Mouse (Mus musculus) hindbrain, embryonic 12.5 days (tissue): Measurements from ENCODE around the gene Dnajc6. TPM values are rescaled to one million over a fixed set of nuclear protein-coding genes. Genes with fewer than 3 reads are reported as not detected.

Source experiments
- ATAC-seq: fragments of 200-750 bp; cut with Nextera tagmentation; 2 replicates; pipeline ENCODE4 v1.8.0; 2017; ENCODE audit warnings: moderate TSS enrichment; ENCODE audit not compliant: low FRiP score
- H3K27ac ChIP-seq: fragments of 300-500 bp; sonication (generic); 2 replicates; pipeline ENCODE4 v1.5.1; 2016; ENCODE audit warnings: mild to moderate bottlenecking
- H3K27me3 ChIP-seq: fragments of 300-500 bp; sonication (generic); 2 replicates; pipeline ENCODE4 v1.6.1; 2016; ENCODE audit warnings: mild to moderate bottlenecking
- H3K36me3 ChIP-seq: fragments of 300-500 bp; sonication (generic); 2 replicates; pipeline ENCODE4 v1.6.1; 2016; ENCODE audit warnings: mild to moderate bottlenecking
- H3K4me1 ChIP-seq: fragments of 300-500 bp; sonication (generic); 2 replicates; pipeline ENCODE4 v1.6.1; 2016
- H3K4me2 ChIP-seq: fragments of 300-500 bp; sonication (generic); replicated peaks from 2 replicates; pipeline ENCODE4 v1.6.1; 2016; ENCODE audit warnings: mild to moderate bottlenecking
- H3K4me3 ChIP-seq: fragments of 300-500 bp; sonication (generic); 2 replicates; pipeline ENCODE4 v1.5.1; 2016; ENCODE audit warnings: mild to moderate bottlenecking
- H3K9ac ChIP-seq: fragments of 300-500 bp; sonication (generic); 2 replicates; pipeline ENCODE4 v1.6.1; 2016; ENCODE audit warnings: mild to moderate bottlenecking, moderate library complexity
- H3K9me3 ChIP-seq: fragments of 300-500 bp; sonication (generic); replicated peaks from 2 replicates; pipeline ENCODE4 v1.6.1; 2016; ENCODE audit warnings: mild to moderate bottlenecking
- WGBS: fragments of 180-500 bp; shearing (Covaris S2); methylation state at CpG from one replicate; pipeline ENCODE4 v1.1.7; 2016; 5-methylcytosine and 5-hydroxymethylcytosine counted together
- polyA plus RNA-seq: library from polyadenylated mRNA; unstranded; fragments of >200 nt; fragmentation: Nextera tagmentation; extraction: Ambion mirVana; gene quantifications from 2 replicates; pipeline ENCODE4 v1.2.1, GENCODE M21; 2016

Dnajc6 gene
- polyA plus RNA-seq, 1 experiment from 2014 or later: 15.3 TPM

DNA sequence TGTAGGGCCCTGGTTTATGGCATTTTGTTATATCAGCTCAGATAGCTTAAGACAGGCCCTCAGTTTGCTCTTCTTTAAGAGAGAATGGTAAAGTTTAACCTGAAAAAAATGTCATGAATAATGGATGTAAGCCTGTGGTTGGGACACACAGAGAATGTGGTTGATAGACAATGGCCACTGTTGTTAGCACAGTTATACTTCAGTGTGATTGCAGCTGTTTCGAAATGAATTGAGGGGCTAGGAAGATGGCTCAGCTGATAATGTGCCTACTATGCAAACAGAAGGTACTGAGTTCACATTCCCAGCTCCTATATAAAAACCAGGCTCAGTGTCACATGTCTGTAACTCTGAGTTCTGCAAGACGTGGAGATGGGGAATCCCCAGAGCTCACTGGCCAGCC lies 86.4 kb downstream of the Dnajc6 start:
- ATAC-seq: no peak
- Histone ChIP-seq H3K9ac (no peak overlapping the region), H3K4me1 (peaks cover 21% of the 10 kb centered on the region), H3K27me3 (no peaks in the 10 kb centered on the region), H3K4me2 (no peak overlapping the region), H3K9me3 (no peaks in the 10 kb centered on the region), H3K27ac (no peak overlapping the region), H3K4me3 (no peak overlapping the region), H3K36me3 (no peaks in the 10 kb centered on the region)
- WGBS: 70% methylated on average over 2 of the region's 2 CpGs

DNA sequence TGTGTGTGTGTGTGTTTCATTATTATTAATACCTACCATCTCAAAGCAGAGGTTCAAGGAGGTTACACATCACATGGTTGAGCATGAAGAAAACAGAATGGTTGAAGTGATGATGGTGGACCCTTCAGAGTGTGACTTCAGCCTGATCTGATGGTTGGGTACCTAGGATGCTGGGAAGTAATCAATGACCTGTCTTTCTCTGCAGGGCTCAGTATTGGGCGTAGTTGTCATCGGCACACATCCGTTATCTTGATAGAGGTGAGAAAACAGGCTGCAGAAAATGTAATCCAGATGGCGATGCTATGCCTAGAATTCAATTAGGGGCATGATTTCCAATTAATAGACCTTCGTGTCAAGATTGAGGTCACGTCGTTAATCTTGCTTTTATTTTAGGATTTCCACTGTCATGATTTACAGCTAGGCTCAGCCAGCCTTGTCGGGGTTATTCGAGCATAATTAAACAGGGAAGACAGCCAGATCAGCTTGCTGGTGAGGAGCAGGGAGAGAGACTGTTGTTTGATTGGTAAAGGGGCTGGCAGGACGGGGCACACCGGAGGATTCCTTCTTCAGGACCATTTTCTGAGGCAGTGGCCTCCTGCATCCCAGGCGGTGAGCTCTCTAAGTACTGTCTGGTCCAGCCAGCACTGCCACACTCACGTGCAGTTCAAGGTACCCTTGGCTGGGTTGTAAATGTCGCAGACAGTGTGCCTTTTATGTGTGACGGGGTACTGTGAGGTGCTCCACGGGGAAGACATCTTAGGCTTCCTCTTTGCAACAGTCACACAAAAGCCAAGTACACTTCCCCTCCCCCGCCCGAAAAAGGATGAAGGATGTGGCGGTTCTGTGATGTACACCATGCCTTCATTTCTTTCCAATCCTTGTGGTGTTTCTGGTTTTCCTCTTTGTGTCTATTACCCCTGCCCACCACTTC lies 88.3 kb downstream of the Dnajc6 start:
- Histone ChIP-seq H3K27ac (peak overlapping the region; percentile 72), H3K27me3 (no peaks in the 10 kb centered on the region), H3K9me3 (no peaks in the 10 kb centered on the region), H3K4me1 (peaks cover 16% of the 10 kb centered on the region), H3K36me3 (no peaks in the 10 kb centered on the region), H3K4me2 (0 out of 2 replicates have a peak overlapping the region, but pooled peaks have one; percentile 11), H3K4me3 (no peak overlapping the region), H3K9ac (no peak overlapping the region)
- ATAC-seq: peak; percentile 82
- WGBS: 47% methylated on average over 19 of the region's 19 CpGs

DNA sequence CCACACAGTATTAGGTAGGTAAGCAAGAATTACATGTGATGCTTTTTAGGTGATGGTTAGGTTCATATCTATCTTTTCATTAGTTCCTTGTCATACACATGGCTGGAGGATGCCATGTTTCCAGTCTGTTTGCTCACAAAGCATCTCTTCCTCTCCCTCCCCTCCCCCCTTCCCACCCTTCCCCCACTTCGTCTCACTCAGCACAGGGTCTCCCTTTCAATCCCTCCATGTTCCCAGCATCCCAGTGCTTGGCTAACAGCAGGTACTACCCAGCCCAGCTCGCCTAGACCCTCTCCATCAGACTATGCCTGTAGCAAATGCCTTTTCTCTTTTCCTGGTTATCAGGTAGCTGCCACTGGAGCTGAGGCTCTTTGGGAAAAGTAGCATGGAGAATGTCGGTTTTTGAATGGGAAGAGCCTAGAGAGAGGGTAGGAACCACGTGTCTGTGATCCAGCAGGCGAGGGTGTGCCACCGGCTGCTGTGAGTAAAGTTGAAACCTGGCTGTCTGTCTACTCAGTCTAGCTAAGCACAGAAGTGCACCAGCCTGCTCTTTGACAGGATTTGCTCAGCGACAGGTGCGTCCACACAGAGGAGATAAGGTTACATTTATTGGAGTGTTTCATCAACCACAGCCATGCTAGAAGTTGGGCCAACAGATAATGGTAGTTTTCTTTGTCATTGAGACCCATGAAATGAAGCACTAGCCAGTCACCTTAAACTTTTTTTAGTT lies 89.2 kb downstream of the Dnajc6 start:
- H3K27me3 ChIP-seq: no peaks in the 10 kb centered on the region
- H3K4me1 ChIP-seq: peaks cover 16% of the 10 kb centered on the region
- no peak overlapping the region for H3K9ac ChIP-seq
- H3K4me3 ChIP-seq: no peak overlapping the region
- H3K9me3 ChIP-seq: no peaks in the 10 kb centered on the region
- peak; percentile 47 for ATAC-seq
- no peaks in the 10 kb centered on the region for H3K36me3 ChIP-seq
- H3K27ac ChIP-seq: peak overlapping the region; percentile 72
- 69% methylated on average over 8 of the region's 8 CpGs for WGBS
- no peak overlapping the region for H3K4me2 ChIP-seq

DNA sequence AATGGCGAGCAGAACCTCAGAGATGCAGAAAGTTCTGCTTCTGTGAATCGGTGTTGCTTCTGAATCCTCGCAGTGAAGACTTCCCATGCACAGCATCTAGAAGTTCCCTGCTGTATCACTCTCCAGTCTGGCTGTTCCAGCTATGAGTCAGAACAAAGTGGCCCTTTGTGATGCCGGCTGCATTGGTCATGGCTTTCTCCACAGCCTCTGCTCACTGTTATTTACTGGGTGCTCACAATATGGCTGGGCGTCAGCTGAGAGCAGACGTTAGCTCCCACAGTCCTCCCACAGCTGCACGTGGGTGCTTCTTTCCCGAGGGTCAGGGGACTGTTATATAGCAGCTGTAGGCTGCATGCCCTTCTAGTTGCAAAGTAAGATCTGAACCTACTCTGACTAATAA lies 92.5 kb downstream of the Dnajc6 start:
- H3K4me1 ChIP-seq: peaks cover 16% of the 10 kb centered on the region
- H3K4me2 ChIP-seq: no peak overlapping the region
- 58% methylated on average over 8 of the region's 8 CpGs for WGBS
- H3K4me3 ChIP-seq: no peak overlapping the region
- no peaks in the 10 kb centered on the region for H3K9me3 ChIP-seq
- H3K9ac ChIP-seq: no peak overlapping the region
- H3K27ac ChIP-seq: no peak overlapping the region
- no peaks in the 10 kb centered on the region for H3K36me3 ChIP-seq
- H3K27me3 ChIP-seq: no peaks in the 10 kb centered on the region
- no peak for ATAC-seq

DNA sequence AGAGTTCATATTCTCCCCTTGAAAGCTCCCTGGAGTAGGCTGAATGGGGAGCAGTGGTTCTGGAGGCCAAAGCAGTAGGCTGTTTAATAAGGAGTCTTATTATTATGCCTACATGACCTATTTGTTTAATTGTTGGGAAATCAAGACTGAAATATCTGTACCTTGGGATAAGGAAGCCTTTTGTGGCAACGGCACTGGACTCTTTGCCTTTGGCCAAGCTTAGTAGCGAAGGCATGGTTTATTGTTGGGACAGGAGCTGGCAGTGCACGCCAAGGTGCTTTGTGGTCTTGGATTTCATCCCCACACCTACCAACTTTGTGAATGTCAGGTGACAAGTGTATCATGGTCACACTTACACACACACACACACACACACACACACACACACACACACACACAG lies 93.3 kb downstream of the Dnajc6 start:
- WGBS: 90% methylated on average over 3 of the region's 3 CpGs
- Histone ChIP-seq H3K27me3 (no peaks in the 10 kb centered on the region), H3K27ac (no peak overlapping the region), H3K4me1 (peaks cover 11% of the 10 kb centered on the region), H3K9me3 (no peaks in the 10 kb centered on the region), H3K4me2 (no peak overlapping the region), H3K4me3 (no peak overlapping the region), H3K9ac (no peak overlapping the region), H3K36me3 (no peaks in the 10 kb centered on the region)
- ATAC-seq: no peak

DNA sequence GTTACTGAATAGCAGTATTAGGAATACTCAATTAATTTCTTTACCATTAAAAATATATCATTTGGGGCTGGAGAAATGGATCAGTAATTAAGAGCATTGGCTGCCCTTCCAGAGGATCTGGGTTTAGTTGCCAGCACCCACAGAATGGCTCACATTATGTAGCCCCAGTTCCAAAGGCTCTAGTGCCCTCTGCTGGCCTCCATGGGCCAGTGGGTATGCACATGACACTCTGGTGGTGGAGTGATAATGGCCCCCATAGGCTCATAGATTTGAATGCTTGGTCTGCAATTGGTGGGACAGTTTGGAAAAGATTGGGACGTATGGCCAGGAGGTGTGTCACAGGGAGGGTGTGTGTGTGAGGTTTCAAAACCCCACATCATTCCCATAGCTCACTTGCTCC lies 95.0 kb downstream of the Dnajc6 start:
- H3K27me3 ChIP-seq: no peaks in the 10 kb centered on the region
- H3K36me3 ChIP-seq: no peaks in the 10 kb centered on the region
- H3K27ac ChIP-seq: no peak overlapping the region
- H3K9ac ChIP-seq: no peak overlapping the region
- no peak overlapping the region for H3K4me2 ChIP-seq
- no peaks in the 10 kb centered on the region for H3K4me1 ChIP-seq
- no peak overlapping the region for H3K4me3 ChIP-seq
- H3K9me3 ChIP-seq: no peaks in the 10 kb centered on the region
- no peak for ATAC-seq
- WGBS: 93% methylated on average over 1 of the region's 1 CpGs

DNA sequence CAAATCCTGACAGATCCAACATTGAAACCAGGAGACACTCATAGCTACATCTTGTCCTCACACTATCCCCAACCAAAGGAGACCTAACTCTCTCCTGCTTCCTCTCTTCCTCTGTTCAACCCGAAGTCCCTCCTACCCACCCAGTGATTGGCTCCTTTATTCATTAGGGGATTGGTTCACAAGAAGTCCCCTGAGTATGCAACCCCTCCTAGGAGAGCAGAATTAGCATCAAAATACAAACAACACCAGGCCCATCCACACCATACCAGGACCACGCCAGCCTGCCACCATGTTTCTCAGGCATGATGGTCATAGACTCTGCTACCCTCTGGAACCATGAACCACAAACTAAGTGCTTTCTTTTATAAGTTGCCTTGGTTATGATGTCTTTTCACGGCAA lies 96.0 kb downstream of the Dnajc6 start:
- H3K4me2 ChIP-seq: no peak overlapping the region
- no peak overlapping the region for H3K9ac ChIP-seq
- no peak for ATAC-seq
- no peaks in the 10 kb centered on the region for H3K4me1 ChIP-seq
- no peaks in the 10 kb centered on the region for H3K27me3 ChIP-seq
- H3K9me3 ChIP-seq: no peaks in the 10 kb centered on the region
- no peaks in the 10 kb centered on the region for H3K36me3 ChIP-seq
- no peak overlapping the region for H3K4me3 ChIP-seq
- 83% methylated on average over 3 of the region's 3 CpGs for WGBS
- H3K27ac ChIP-seq: no peak overlapping the region

DNA sequence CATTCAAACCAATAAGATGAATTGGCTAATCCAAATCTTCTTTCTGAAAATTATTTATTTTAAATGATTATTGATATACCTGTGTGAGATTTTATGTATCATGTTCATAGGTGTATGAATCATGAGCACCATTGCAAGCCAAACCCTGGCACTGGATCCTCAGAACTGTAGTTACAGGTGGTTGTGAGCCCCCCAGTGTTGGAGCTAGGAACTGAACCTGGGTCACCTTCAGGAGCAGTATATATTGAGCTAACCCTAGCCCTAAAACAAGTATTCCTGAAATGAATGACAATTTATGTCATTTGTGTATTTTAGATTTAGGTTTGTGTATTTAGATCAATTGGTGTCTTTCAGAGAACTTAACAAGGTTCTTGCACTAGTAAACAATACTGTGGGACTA lies 105.3 kb downstream of the Dnajc6 start:
- no peak for ATAC-seq
- no peak overlapping the region for H3K9ac ChIP-seq

DNA sequence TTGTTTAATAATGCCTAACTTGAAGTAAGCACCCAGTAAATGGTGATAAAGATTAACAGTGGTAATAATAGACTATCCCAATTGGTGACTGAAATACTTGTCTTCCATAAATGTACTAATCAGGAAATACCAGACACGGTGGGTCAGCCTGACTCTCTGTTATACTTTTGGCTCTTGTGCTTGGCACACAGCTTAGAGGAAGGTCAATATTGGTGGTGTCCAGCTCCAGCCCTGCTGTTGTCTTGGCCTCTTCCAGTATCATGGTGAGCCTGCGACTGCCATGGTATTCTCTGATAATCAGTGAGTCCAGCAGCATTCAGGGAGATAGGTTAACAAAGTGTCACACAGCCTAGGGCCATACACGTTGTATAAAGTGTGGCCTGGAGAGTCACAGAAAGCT lies 107.2 kb downstream of the Dnajc6 start:
- no peak overlapping the region for H3K27ac ChIP-seq
- H3K27me3 ChIP-seq: no peaks in the 10 kb centered on the region
- H3K36me3 ChIP-seq: no peaks in the 10 kb centered on the region
- no peaks in the 10 kb centered on the region for H3K9me3 ChIP-seq
- 83% methylated on average over 3 of the region's 3 CpGs for WGBS
- H3K9ac ChIP-seq: no peak overlapping the region
- H3K4me1 ChIP-seq: no peaks in the 10 kb centered on the region
- H3K4me2 ChIP-seq: no peak overlapping the region
- ATAC-seq: no peak
- H3K4me3 ChIP-seq: no peak overlapping the region

More for the DNA sequence above, 105.3 kb downstream of the Dnajc6 start:
- Histone ChIP-seq H3K27ac (no peak overlapping the region), H3K27me3 (no peaks in the 10 kb centered on the region), H3K4me2 (no peak overlapping the region), H3K9me3 (no peaks in the 10 kb centered on the region), H3K36me3 (no peaks in the 10 kb centered on the region), H3K4me3 (no peak overlapping the region), H3K4me1 (no peaks in the 10 kb centered on the region)

DNA sequence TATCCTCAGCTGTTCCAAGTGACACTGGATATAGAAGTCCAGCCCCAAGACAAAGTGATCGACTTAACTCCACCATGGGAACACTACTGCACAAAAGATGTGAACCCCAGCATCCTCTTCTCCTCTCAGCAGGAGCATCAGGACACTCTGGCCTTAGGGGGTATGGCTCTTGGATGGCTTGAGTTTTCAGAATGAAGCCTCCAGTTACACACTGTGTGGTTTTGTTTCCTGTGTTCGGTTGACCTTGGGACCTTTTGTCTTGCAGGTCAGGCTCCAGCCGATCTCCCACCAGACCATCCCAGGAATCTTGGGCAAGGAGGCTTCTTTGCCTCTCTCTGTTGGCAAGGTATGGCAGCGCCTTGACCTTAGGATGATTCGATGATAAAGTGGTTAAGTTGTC lies 120.1 kb downstream of the Dnajc6 start:
- no peak overlapping the region for H3K4me2 ChIP-seq
- no peaks in the 10 kb centered on the region for H3K27me3 ChIP-seq
- no peak overlapping the region for H3K27ac ChIP-seq
- no peaks in the 10 kb centered on the region for H3K4me1 ChIP-seq
- H3K9me3 ChIP-seq: no peaks in the 10 kb centered on the region
- ATAC-seq: no peak
- H3K4me3 ChIP-seq: no peak overlapping the region
- 84% methylated on average over 5 of the region's 5 CpGs for WGBS
- H3K9ac ChIP-seq: no peak overlapping the region
- peaks cover 32% of the 10 kb centered on the region for H3K36me3 ChIP-seq

DNA sequence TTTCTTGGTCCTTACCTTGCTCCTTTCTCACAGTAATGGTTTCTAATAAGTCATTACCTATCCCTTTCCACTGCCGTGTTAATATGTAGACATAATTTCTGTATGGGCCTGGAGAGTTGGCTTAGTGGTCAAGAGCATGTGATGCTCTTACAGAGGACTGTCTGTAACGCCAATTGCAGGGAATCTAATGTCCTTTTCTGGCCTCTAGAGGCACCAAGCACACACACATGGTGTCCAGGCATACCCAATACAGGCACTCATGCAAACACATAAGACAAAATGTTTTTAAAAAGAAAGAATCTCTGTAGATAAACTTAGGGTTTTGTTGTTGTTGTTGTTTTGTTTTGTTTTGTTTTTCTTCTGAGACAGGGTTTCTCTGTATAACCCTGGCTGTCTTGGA lies 121.3 kb downstream of the Dnajc6 start:
- Histone ChIP-seq H3K4me2 (no peak overlapping the region), H3K4me1 (no peaks in the 10 kb centered on the region), H3K27me3 (no peaks in the 10 kb centered on the region), H3K36me3 (peaks cover 32% of the 10 kb centered on the region), H3K9me3 (no peaks in the 10 kb centered on the region), H3K9ac (no peak overlapping the region), H3K4me3 (no peak overlapping the region), H3K27ac (no peak overlapping the region)
- ATAC-seq: no peak
- WGBS: 63% methylated on average over 2 of the region's 2 CpGs

DNA sequence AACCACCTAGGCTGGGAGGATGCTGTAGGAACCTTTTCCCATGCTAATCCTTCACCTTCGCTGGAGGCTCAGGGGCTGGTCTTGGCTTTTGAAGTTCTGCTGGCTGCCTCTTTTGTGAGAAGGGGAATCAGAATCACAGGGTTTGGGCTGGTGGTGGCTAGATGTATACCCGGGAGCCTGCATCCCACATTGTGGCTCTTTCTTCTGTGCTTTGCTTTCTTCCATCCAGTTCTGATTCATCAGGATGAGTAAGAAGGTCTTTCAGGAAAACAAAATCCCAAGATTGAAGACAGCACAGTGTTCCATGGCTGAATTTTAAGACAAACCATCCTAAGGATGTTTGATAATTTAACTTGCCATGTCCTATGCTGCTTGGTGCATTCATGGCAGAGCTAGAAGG lies 123.8 kb downstream of the Dnajc6 start:
- H3K27me3 ChIP-seq: no peaks in the 10 kb centered on the region
- WGBS: 52% methylated on average over 2 of the region's 2 CpGs
- no peak overlapping the region for H3K4me3 ChIP-seq
- no peak overlapping the region for H3K9ac ChIP-seq
- no peaks in the 10 kb centered on the region for H3K4me1 ChIP-seq
- no peak overlapping the region for H3K4me2 ChIP-seq
- no peaks in the 10 kb centered on the region for H3K9me3 ChIP-seq
- no peak for ATAC-seq
- peaks cover 18% of the 10 kb centered on the region for H3K36me3 ChIP-seq
- no peak overlapping the region for H3K27ac ChIP-seq
